Mouse (Mus musculus) mouse embryonic stem cell (cell line): ENCODE measurements around the gene Dennd5b.

Experiments
- in situ Hi-C, 2 experiments: fragments of 300-500 bp; cut with MboI; formaldehyde crosslinking; loops; 1 replicate in 1 of 2; 3 replicates in 1 of 2; pipeline ENCODE4 v1.14.3; 2019 to 2020; ENCODE audit warnings: low sequenced_read_pairs in 2 of 2, low pct_unique_long_range_greater_than_20kb in 1 of 2, mixed read lengths in 1 of 2; ENCODE audit not compliant: unreplicated experiment in 1 of 2

Gene Dennd5b

DNA sequence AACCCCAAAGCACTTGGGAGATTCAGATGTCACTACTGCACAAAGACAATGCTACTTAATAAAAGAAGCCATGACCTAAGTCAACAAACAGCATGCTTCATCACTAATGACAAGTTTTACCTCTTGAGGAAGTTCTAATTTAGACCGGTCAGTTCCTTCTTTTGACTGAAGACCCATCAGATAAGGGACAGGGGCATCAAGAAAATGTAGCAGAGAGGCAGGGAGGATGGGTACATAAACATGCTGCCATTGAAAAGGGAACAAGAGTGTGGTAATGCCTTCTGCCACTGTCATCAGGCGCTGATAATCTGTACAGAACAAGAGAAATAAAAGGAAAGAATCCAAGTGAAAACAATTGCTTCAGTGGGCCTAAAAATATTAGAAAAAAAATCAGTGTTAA is 46.7 kb downstream of the Dennd5b start:
- in situ Hi-C loops = no loop called here

DNA sequence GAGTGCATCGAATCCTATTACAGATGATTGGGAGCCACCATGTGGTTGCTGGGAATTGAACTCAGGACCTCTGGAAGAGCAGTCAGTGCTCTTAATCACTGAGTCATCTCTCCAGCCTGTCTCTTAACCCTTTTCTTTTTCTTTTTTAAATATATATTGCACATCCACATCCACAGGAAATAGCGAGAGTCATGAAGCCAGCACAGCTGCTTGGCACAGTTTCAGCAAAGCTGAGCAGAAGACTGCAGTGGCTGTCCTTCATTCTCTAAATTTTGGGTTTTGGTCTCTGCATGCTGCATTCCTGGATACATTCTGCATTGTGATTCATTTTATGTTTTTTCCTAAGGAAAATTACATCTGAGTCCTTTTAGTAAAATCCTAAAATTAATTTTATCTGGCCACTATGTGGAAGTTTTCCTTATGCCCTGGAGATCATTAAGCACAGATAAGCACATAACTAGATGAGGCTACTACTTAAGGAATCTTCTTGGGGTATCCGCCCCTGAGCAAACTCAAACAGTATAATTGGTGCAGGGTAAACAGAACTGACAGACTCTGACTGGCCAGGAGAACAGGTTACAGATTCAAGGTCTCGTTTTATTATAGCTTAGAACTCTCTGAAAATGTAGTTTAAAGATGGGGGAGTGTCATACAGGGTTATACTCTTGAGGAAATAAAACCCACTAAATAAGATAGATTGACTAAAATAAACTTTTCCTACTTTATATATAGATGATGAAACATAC is 50.3 kb downstream of the Dennd5b start:
- in situ Hi-C loops = no loop called here

DNA sequence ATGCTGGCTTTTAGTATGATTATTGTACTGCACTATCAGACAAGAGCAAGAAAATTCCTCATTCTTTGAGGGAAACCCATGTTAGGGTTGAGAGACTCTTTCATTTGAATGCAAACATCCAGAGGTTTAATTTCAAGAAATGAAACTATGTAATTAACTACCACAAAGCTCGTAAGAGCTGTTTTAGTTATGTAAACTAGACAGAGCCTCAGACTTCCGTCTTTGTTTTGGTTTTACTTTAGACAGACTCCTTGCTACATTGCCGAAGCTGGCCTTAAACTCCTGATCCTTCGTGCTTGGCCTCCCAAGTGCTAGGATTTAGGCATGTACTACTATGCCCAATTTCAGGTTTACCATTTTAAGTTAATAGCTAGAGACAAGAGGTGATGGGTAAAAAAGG is 61.4 kb downstream of the Dennd5b start:
- in situ Hi-C loops = no loop called here

DNA sequence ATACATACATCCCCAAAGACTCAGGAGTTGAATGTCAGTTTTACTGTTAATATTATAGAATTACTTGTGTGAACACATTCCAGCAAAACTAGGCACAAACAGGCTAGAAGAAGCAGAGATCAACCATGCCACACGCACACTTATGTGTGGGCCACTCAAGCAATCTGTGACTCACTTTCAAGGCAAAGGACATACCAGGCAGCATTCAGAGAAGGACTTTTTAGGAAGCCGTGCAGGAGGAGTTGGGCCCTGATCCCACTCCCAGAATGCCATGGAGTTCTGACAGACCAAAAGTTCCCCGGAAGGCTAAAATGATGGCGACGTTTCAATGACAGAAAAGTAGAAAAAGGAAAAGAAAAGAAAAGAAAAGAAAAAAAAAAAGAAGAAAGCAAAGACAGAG is 69.3 kb downstream of the Dennd5b start:
- in situ Hi-C loops = no loop called here

DNA sequence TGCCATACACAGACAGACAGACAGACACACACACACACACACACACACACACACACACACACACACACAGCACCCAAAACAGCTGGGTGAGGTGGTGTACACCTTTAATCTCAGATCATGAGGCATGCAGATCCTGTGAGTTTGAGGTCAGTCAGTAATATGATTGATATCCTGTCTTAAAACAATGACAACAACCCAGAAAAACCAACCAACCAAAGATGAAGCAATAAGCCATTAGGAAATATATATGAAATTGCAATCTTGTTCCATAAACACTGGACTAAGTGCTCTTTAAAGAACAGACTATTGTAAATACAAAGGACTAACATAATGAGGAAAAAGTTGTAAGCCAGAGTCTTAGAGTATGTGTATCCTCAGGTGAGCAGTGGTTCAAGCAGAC is 70.1 kb downstream of the Dennd5b start:
- in situ Hi-C loops = no loop called here

DNA sequence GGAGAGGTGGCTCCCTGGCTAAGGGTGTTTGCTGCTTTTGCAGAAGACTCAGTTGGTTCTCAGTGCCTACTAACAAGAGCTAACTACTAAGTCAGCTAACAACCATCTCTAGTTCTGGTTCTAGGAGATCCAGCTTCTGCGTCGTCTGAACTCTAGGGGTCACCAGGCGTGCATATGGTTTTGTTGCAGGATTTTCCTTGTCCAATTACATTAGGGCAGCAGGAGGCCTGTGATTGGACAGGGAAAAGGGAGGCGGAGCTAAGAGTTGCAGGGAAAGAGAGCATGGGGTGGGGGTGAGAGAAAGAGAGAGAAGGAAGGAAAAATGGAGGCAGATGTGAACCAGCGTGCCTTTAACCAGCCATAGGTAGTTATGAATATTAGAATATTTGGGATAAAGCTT is 83.0 kb downstream of the Dennd5b start:
- in situ Hi-C loops = loop anchor here in 1 of 2 experiments (10.0 kb wide), 1 partner anchor 96 kb away; no protein-coding TSS in a partner anchor

DNA sequence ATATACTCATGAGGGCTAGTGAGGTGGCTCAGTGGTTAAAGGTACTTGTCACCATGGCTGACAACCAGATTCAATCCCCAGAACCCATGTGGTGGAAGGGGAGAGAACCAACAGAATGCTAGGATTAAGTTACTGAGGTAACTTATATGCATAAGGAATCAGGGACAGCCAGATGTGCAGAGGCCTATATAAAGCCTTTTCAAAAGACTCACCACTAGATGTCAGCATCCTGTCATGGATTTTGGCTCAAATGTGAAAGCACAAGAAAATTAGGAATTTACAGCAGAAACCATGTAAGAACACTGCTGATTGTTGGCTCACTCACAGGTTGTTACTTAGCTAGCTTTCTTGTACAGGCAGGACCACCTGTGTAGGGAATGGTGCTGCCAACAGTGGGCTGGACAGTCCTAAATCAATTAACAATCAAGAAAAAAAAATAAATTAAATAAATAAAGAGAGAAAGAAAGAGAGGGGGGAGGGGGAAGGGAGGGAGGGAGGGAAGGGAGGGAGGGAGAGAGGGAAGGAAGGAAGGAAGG is 90.6 kb downstream of the Dennd5b start:
- in situ Hi-C loops = loop anchor here (5.0 to 10.0 kb wide), 2 partner anchors 104 to 106 kb away; no protein-coding TSS in a partner anchor

DNA sequence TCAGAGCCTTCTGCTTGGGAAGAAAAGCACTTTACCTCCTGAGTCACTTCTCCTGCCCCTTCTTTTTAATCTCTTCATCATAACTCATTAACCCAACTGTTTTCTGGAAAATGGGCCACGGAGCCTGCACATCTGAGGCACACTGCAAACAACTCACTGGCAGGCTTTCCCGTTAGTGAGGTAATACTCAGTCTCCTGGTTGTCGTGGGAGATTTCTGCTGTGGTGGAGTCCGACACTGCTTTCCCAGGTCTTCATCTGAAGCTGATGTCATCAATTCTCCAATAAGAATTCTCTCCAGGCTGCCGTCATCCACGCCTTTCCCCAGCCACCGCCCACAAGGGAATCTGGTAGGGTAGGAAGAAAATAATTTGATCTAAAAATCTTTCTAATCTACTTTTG is 96.5 kb downstream of the Dennd5b start:
- in situ Hi-C loops = no loop called here

DNA sequence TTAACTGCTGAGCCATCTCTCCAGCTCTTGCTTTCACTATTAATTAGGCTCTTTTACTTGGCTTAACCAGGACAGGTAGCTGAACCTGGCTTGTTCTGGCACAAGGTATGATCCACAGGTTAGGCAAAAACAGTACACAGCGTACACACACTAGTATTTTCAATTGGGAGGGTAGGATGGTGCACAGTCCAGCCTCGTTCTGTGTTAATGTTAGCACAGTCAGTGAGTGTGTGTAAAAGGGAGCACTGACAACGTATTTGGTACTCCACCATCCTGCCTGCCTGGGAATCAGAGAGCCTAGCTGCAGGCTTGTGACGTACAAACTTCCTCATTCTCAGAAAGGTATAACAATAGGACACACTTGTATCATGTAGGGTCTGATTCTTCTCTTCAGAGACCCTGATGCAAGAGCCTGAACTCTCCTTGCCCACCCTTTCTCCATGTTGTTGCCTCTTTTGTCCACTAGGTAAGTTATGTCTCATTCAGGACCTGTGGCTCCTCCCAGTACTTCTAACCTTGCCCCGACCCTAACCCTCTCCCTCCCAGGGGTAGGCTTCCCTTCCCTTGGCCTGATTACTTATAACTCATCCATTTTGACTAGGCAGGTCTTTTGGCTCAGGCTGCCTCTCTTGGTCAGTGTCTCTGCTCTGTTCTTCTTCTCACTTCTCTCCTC is 107.0 kb downstream of the Dennd5b start:
- in situ Hi-C loops = loop anchor here (5.0 to 25.0 kb wide), 4 partner anchors 37 to 1907 kb away; partner anchors contain the start of genes Klhl42 (in 1 of the 2), Mansc4 (in 1 of the 2) and Sinhcaf (in 1 of the 2)

DNA sequence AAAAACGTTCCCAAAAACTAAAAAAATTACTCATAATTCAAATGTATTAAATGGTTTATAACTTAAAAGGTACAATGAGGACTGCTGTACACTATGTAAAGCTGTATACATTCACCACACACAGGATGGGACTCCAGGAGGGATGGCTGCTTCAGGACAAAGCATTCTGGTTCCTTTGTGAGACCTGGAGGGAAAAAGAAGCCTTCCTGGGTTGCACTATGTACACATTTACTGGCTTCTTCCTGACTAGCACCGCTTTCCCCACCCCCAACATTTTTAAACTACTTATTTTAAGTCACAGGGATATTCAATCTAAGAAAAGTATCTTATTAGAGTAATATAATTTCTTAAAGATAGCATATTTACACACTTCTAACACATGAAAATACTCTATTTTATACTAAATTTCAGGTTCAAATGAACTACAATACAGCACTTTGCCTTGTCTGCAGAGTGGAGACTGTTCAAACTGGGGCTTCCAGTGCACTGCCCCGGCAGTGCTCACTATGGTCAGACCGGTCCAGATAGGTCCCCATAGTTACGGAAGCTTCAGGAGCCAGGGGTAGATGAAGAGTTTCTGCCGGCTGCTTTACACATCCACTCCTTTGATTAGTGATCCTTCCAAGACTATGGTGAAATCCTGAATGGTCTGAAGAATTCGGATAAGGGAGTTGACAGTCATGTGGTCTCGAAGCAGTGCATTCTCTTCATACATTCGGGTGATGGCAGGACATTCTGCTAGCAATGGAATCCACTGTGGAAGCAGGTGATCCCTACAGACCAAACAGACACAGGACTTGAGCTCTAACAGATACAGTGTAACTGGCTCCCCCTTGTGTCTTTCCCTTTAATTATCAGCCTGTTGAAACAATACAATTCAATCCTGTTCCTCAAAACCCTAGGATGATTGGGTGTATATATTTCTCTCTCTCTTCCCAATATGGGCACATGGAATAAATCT is 108.1 kb downstream of the Dennd5b start:
- in situ Hi-C loops = loop anchor here (5.0 to 25.0 kb wide), 4 partner anchors 36 to 1906 kb away; partner anchors contain the start of genes Klhl42 (in 1 of the 2), Mansc4 (in 1 of the 2) and Sinhcaf (in 1 of the 2)

DNA sequence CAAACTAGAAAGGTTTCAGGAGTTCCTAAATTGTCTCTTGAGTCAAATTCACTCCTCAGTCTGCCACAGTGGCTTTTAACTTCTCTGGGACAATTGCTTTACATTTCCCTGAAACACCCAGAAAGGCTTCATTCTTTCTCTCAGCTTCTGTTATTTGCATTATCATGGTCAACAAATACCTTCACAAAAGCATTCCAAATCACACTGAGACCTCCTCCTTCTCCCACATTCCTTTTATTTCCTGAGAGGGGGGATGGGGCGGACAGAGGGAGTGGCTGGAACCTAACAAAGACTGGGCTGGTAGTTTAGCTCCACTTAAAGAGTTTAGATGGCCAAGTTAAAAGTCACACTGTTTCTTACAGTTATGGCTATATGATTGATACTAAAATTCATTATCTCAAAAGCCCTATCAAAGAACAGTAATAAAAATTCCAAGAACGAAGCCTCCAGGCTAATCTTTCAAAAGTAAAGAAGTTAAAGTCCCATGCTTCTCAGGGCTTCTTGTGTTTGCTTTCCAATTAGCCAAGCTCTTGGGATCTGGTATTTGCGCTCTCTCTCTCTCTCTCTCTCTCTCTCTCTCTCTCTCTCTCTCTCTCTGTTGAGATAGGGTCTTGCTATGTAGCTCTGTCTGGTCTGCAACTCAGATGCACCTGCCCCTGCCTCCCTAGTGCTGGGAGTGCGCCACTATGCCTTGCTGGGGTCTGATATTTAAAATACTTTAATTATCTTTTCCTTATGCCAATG is 108.9 kb downstream of the Dennd5b start:
- in situ Hi-C loops = loop anchor here (5.0 to 25.0 kb wide), 4 partner anchors 35 to 1905 kb away; partner anchors contain the start of genes Klhl42 (in 1 of the 2), Mansc4 (in 1 of the 2) and Sinhcaf (in 1 of the 2)

DNA sequence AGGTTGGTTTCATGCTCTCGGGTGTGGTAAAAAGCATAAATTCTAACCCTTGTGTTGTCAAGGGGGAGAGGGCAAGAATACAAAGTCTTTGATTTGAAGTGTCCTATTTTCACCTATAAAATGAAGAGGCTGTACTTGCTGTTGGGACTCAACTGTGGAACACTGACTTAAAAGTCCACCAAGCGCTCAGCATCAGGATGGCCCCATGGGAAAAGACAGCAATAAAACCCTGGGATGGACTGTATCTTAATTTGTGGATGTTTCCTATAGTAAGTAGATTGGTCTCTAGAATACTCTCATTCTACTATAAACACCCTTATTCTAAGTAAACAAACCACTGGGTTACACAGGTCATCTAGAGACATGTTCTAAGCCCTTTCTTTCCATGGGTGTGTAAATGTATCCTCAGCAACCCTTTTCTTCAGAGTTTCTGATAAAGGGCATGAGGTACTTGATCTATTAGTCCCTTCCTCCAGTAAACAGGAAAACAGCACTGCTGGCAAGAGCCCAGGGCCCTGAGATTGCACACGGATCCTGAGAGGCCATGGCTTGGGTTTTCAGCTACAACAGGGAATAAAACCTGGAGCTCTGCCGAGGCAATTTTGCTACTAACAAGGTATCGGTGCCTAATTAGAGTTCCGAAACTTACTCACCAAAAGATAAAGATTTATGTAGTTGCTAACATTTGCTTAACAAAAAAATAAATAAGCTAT is 109.7 kb downstream of the Dennd5b start:
- in situ Hi-C loops = loop anchor here (5.0 to 25.0 kb wide), 4 partner anchors 35 to 1905 kb away; partner anchors contain the start of genes Klhl42 (in 1 of the 2), Mansc4 (in 1 of the 2) and Sinhcaf (in 1 of the 2)

DNA sequence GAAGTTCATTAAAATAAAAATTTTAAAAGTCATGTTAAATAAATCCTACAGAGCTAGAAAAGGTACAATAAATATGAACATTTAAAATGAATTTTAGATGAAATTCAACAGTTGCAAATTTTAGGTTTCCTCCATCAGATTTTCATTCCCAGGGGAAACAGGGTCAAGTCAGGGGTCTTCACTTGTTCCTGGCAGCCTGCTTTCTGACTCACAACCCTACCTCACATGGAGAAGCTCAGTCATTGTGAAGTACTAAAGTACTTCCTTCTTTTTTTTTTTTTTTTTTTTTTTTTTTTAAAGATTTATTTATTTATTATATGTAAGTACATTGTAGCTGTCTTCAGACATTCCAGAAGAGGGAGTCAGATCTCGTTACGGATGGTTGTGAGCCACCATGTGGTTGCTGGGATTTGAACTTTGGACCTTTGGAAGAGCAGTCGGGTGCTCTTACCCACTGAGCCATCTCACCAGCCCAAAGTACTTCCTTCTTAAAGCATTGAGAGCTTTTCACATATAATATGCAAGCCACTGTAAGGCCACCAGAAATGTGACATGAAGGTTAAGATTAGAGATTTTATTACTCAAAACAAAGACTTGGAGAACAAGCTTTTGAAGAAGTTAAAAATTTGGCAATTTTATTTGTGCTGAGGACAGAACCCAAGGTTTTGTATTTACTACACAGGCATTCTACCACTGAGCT is 111.5 kb downstream of the Dennd5b start:
- in situ Hi-C loops = loop anchor here (5.0 to 25.0 kb wide), 4 partner anchors 33 to 1903 kb away; partner anchors contain the start of genes Klhl42 (in 1 of the 2), Mansc4 (in 1 of the 2) and Sinhcaf (in 1 of the 2)

DNA sequence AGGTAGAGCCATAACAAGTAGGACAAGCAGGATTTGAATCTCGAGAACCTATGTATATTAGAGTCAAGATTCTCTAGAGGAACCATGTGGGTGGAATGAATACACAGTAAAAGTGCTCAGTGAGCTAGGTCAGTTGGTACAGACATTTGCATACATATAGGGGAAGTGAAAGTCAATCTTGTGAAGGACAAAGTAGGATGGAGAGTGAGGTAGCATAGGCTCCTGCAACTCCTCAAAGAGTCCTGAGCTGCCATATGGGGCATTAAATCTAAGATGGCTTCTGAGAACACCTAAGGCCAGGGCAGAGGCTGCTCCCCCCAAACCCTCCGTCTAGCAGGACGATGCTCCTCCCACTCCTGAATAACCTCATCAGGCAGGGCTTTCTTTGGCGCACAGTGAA is 115.5 kb downstream of the Dennd5b start:
- in situ Hi-C loops = loop anchor here in 1 of 2 experiments (25.0 kb wide), 1 partner anchor 1899 kb away; the partner anchor contains the start of genes Klhl42 and Mansc4

DNA sequence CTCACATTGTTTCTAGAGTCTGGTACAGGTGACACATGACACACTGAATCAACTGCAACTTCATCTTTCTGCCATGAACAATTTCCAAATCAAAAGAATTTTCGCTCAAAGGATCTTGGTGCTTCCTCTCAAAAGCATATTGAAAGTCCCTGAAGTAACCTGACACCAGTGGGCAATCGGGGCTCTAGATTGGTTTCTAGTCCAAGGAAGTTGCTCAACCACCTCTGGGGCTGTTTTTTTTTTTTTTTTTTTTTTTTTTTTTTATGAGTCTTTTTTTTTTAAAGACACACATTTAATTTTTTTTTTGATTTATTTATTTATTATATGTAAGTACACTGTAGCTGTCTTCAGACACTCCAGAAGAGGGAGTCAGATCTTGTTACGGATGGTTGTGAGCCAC is 121.0 kb downstream of the Dennd5b start:
- in situ Hi-C loops = loop anchor here in 1 of 2 experiments (25.0 kb wide), 1 partner anchor 1893 kb away; the partner anchor contains the start of genes Klhl42 and Mansc4

DNA sequence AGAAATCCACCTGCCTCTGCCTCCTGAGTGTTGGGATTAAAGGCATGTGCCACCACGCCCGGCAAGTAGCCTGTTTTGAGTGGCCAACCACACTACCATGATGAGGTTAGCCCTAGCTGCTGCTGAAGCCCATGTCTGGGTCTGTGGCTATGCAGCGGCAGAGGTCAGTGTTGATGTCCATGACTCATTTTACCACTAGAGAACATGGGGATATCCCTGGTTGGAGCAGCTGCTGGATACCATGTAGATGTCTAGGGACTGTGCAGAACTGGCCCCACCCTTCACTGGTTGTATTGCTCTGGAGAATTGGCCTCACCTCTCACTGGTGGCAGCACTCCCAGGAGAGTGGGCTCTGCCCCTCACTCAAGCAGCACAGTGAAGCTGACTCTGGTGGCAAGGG is 126.4 kb downstream of the Dennd5b start:
- in situ Hi-C loops = loop anchor here in 1 of 2 experiments (25.0 kb wide), 1 partner anchor 1888 kb away; the partner anchor contains the start of genes Klhl42 and Mansc4
